Mouse (Mus musculus): ENCODE measurements around the gene Rasal2. TPM values are rescaled to one million over a fixed set of nuclear protein-coding genes. Genes with fewer than 3 reads are reported as not detected.
A peak's percentile ranks its signal among the peaks of the same experiment; 100 is the strongest.
"Not testable (repeated sequence)": the region's sequence is repeated elsewhere in the genome, so short reads cannot be mapped to it uniquely, and the experiment has no call there.

Rasal2 gene
- polyA plus RNA-seq, 1 experiment from 2014 or later: 49.2 TPM

GRCm38 (mm10) chr1:157253600-157254490 lies 158.6 kb downstream of the Rasal2 start:
- no peak overlapping the region for H3K4me2 ChIP-seq (replicated peaks)
- no peak overlapping the region for H3K27ac ChIP-seq
- ATAC-seq: no peak
- H3K4me3 ChIP-seq (replicated peaks): no peak overlapping the region
- WGBS: 73% methylated on average over 9 of the region's 9 CpGs
- H3K27me3 ChIP-seq: no peaks in the 10 kb centered on the region
- H3K9me3 ChIP-seq: no peaks in the 10 kb centered on the region
- H3K9ac ChIP-seq (replicated peaks): no peak overlapping the region
- no peaks in the 10 kb centered on the region for H3K36me3 ChIP-seq
- H3K4me1 ChIP-seq (replicated peaks): peaks cover 10% of the 10 kb centered on the region

GRCm38 (mm10) chr1:157248112-157248511 lies 164.3 kb downstream of the Rasal2 start:
- no peak overlapping the region for H3K9ac ChIP-seq (replicated peaks)
- H3K4me3 ChIP-seq (replicated peaks): no peak overlapping the region
- 95% methylated on average over 3 of the region's 3 CpGs for WGBS
- H3K4me1 ChIP-seq (replicated peaks): peaks cover 17% of the 10 kb centered on the region
- H3K27me3 ChIP-seq: no peaks in the 10 kb centered on the region
- H3K4me2 ChIP-seq (replicated peaks): no peak overlapping the region
- no peak overlapping the region for H3K27ac ChIP-seq
- H3K36me3 ChIP-seq: no peaks in the 10 kb centered on the region
- no peaks in the 10 kb centered on the region for H3K9me3 ChIP-seq
- ATAC-seq: no peak

DNA sequence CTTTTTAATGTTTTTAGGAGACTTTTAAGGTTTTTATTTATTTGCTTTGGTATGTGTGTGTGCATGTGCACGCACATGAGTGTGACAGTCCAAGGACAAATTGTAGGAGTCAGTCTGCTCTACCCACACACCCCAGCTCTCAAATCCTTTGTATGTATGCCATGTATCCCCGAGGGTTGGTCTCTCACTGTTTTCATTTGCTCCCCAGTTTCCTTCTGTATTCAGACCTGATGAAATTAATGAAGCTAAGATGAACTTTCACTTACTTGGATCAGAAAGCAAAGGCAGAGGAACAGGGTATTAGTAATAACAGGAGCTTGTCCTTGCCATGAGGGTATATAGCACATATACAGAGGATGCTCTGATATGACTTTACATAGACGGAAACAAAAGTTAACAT lies 165.1 kb downstream of the Rasal2 start:
- Histone ChIP-seq H3K9me3 (no peaks in the 10 kb centered on the region), H3K4me1 (replicated peaks) (peaks cover 17% of the 10 kb centered on the region), H3K27ac (no peak overlapping the region), H3K27me3 (no peaks in the 10 kb centered on the region), H3K4me2 (replicated peaks) (no peak overlapping the region), H3K9ac (replicated peaks) (no peak overlapping the region), H3K36me3 (no peaks in the 10 kb centered on the region), H3K4me3 (replicated peaks) (no peak overlapping the region)
- 81% methylated on average over 3 of the region's 3 CpGs for WGBS
- ATAC-seq: no peak

- H3K9me3 ChIP-seq: no peaks in the 10 kb centered on the region
- no peak overlapping the region for H3K9ac ChIP-seq (replicated peaks)
- no peaks in the 10 kb centered on the region for H3K36me3 ChIP-seq
- peaks cover 17% of the 10 kb centered on the region for H3K4me1 ChIP-seq (replicated peaks)
- WGBS: 80% methylated on average over 1 of the region's 1 CpGs
- no peaks in the 10 kb centered on the region for H3K27me3 ChIP-seq
- H3K4me3 ChIP-seq (replicated peaks): no peak overlapping the region
- no peak overlapping the region for H3K4me2 ChIP-seq (replicated peaks)
- no peak for ATAC-seq
- no peak overlapping the region for H3K27ac ChIP-seq
These were observed 165.6 kb downstream of the Rasal2 start for GRCm38 (mm10) chr1:157246779-157247178.

- Histone ChIP-seq H3K36me3 (no peaks in the 10 kb centered on the region), H3K4me3 (replicated peaks) (peak overlapping the region; percentile 46), H3K9me3 (no peaks in the 10 kb centered on the region), H3K4me2 (replicated peaks) (peak overlapping the region; percentile 59), H3K9ac (replicated peaks) (peak overlapping the region; percentile 76), H3K27me3 (no peaks in the 10 kb centered on the region), H3K4me1 (replicated peaks) (peaks cover 24% of the 10 kb centered on the region), H3K27ac (peak overlapping the region; percentile 96)
- peak; percentile 91 for ATAC-seq
- WGBS: 10% methylated on average over 5 of the region's 5 CpGs
These were observed 168.0 kb downstream of the Rasal2 start for GRCm38 (mm10) chr1:157244453-157244790.

DNA sequence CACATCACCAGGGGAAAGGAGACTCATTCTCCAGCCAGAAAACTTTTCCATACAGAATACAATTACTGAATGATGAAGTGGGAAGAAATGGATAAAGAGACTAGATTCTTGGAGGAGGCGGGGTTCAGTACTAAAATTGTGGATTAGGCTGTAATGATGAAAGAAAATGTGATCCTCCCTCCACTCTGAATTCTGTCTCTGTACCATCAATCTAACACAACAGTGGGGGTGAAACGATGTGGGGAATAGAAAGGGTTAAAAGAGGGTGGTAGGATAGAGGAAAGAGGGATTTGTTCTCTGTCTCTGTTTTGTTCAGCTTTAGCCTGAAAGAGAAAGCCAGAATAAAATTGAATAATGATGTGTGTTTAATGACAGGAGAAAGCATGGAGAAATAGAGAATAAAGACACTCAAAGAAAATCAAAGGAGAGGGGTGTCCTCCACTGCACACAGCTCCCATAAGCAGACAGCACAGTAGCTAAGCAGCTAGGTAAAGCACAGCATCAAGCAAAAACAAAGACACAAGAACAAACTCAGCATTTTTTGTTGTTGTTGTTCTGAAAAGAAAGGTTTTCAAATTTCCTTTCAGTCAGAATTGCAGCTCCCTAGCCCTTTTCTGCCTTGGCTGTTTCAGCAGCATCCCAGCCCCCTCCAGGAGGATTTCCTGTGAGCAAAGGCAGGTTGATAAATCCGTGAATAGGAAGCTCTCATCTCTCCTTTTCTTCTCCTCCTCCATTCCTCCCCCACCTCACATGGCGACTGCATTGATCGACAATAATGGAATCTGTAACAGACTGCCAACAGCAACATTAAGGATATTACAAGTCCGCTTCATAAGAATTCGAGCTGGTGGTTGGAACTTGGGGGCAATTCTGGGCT lies 168.6 kb downstream of the Rasal2 start:
- H3K9ac ChIP-seq (replicated peaks): peak overlapping the region; percentile 76
- ATAC-seq: peak; percentile 82
- H3K36me3 ChIP-seq: no peaks in the 10 kb centered on the region
- no peaks in the 10 kb centered on the region for H3K27me3 ChIP-seq
- H3K9me3 ChIP-seq: no peaks in the 10 kb centered on the region
- peak overlapping the region; percentile 59 for H3K4me2 ChIP-seq (replicated peaks)
- H3K4me1 ChIP-seq (replicated peaks): peaks cover 24% of the 10 kb centered on the region
- H3K4me3 ChIP-seq (replicated peaks): peak overlapping the region; percentile 46
- 8% methylated on average over 7 of the region's 7 CpGs for WGBS
- peak overlapping the region; percentile 96 for H3K27ac ChIP-seq

DNA sequence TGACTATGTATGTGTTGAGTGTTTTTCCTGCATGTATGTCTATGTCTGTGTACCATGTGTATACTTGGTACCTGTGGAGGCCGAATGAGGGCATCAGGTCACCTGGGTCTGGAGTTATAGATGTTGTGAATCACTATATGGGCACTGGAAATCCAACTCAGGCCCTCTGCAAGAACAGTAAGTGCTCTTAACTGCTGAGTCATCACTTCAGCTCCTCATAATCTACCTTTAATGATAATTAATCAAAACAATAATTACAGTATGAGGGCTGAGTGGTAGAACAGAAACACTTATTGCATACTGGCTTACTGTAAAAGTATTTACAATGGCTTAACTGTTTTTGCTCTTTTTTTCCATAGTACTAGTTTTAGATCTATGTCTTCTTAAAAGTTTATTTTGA lies 172.7 kb downstream of the Rasal2 start:
- Histone ChIP-seq H3K9ac (replicated peaks) (no peak overlapping the region), H3K4me1 (replicated peaks) (peaks cover 20% of the 10 kb centered on the region), H3K9me3 (peaks cover 4% of the 10 kb centered on the region; the same call in 1 of the 2 replicates), H3K4me3 (replicated peaks) (no peak overlapping the region), H3K36me3 (no peaks in the 10 kb centered on the region), H3K4me2 (replicated peaks) (no peak overlapping the region), H3K27me3 (no peaks in the 10 kb centered on the region), H3K27ac (no peak overlapping the region)
- no peak for ATAC-seq
- WGBS: 100% methylated on average over 1 of the region's 1 CpGs

DNA sequence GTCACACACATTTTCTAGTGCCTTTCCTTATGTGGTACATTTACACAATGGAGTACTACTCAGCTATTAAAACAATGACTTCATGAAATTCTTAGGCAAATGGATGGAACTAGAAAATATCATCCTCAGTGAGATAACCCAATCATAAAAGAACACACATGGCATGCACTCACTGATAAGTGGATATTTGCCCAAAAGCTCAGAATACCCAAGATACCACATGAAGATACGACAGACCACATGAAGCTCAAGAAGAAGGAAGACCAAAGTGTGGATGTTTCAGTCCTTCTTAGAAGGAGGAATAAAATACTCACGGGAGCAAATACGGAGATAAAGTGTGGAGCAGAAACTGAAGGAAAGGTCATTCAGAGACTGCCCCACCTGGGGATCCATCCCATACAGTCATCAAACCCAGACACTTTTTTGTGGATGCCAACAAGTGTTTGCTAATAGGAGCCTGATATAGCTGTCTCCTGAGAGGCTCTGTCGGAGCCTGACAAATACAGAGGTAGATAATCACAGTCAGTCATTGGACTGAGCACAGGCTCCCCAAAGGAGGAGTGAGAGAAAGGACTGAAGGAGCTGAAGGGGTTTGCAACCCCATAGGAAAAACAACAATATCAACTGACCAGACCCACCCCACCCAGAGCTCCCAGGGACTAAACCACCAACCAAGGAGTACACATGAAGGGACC lies 175.6 kb downstream of the Rasal2 start:
- not testable (repeated sequence) for ATAC-seq
- over 99% methylated on average over 4 of the region's 4 CpGs for WGBS

DNA sequence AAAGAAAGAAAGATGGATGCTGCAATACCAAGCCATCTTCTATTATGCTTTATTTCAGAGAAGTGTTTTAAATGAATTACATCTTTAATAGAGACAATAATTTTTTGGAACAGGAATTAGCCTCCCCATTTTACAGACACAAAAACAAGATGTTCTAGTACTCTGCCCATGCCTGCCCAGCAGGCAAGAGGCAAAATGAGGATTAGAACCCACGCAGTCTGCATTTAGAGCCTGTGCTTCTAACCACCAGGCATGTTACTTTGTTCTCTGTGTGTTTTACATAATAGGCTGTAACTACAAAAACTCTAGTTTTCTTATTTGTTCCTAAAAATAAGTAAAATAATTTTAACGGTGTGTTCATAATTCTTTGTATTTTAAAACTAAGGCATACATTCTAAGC lies 178.9 kb downstream of the Rasal2 start:
- no peak overlapping the region for H3K9ac ChIP-seq (replicated peaks)
- WGBS: 81% methylated on average over 2 of the region's 2 CpGs
- H3K27ac ChIP-seq: no peak overlapping the region
- no peak overlapping the region for H3K4me2 ChIP-seq (replicated peaks)
- peaks cover 9% of the 10 kb centered on the region for H3K4me1 ChIP-seq (replicated peaks)
- peaks cover 4% of the 10 kb centered on the region; the same call in 1 of the 2 replicates for H3K9me3 ChIP-seq
- no peak overlapping the region for H3K4me3 ChIP-seq (replicated peaks)
- peaks cover under 1% of the 10 kb centered on the region; the same call in 1 of the 2 replicates for H3K36me3 ChIP-seq
- H3K27me3 ChIP-seq: no peaks in the 10 kb centered on the region
- no peak for ATAC-seq

More for the DNA sequence above, 175.6 kb downstream of the Rasal2 start:
- H3K9ac ChIP-seq (replicated peaks); H3K27me3 ChIP-seq; H3K36me3 ChIP-seq; H3K9me3 ChIP-seq; H3K27ac ChIP-seq; H3K4me2 ChIP-seq (replicated peaks); H3K4me1 ChIP-seq (replicated peaks); H3K4me3 ChIP-seq (replicated peaks): not testable (repeated sequence)

- H3K9me3 ChIP-seq: peaks cover 4% of the 10 kb centered on the region; the same call in 1 of the 2 replicates
- H3K27me3 ChIP-seq: no peaks in the 10 kb centered on the region
- ATAC-seq: no peak
- peaks cover 3% of the 10 kb centered on the region; the same call in 1 of the 2 replicates for H3K36me3 ChIP-seq
- H3K9ac ChIP-seq (replicated peaks): no peak overlapping the region
- WGBS: 73% methylated on average over 4 of the region's 4 CpGs
- H3K4me1 ChIP-seq (replicated peaks): peaks cover 9% of the 10 kb centered on the region
- H3K27ac ChIP-seq: no peak overlapping the region
- no peak overlapping the region for H3K4me2 ChIP-seq (replicated peaks)
- no peak overlapping the region for H3K4me3 ChIP-seq (replicated peaks)
These were observed 180.0 kb downstream of the Rasal2 start for GRCm38 (mm10) chr1:157232372-157232771.

- peaks cover 3% of the 10 kb centered on the region; the same call in 1 of the 2 replicates for H3K36me3 ChIP-seq
- no peaks in the 10 kb centered on the region for H3K27me3 ChIP-seq
- H3K4me1 ChIP-seq (replicated peaks): peaks cover 9% of the 10 kb centered on the region
- H3K4me2 ChIP-seq (replicated peaks): peak overlapping the region; percentile 44
- peak overlapping the region; percentile 15 for H3K4me3 ChIP-seq (replicated peaks)
- peak overlapping the region; percentile 11; the same call in 1 of the 2 replicates for H3K27ac ChIP-seq
- ATAC-seq: 0 out of 2 replicates have a peak, but pooled peaks have one; percentile 30
- H3K9ac ChIP-seq (replicated peaks): peak overlapping the region; percentile 49
- H3K9me3 ChIP-seq: peaks cover 2% of the 10 kb centered on the region; the same call in 1 of the 2 replicates
- WGBS: 16% methylated on average over 8 of the region's 8 CpGs
These were observed 181.4 kb downstream of the Rasal2 start for GRCm38 (mm10) chr1:157231016-157231415.

All from midbrain, embryonic 13.5 days (tissue).